Comparison of ENCODE assay signal across 12 mouse cellular contexts in the genomic region with DNA sequence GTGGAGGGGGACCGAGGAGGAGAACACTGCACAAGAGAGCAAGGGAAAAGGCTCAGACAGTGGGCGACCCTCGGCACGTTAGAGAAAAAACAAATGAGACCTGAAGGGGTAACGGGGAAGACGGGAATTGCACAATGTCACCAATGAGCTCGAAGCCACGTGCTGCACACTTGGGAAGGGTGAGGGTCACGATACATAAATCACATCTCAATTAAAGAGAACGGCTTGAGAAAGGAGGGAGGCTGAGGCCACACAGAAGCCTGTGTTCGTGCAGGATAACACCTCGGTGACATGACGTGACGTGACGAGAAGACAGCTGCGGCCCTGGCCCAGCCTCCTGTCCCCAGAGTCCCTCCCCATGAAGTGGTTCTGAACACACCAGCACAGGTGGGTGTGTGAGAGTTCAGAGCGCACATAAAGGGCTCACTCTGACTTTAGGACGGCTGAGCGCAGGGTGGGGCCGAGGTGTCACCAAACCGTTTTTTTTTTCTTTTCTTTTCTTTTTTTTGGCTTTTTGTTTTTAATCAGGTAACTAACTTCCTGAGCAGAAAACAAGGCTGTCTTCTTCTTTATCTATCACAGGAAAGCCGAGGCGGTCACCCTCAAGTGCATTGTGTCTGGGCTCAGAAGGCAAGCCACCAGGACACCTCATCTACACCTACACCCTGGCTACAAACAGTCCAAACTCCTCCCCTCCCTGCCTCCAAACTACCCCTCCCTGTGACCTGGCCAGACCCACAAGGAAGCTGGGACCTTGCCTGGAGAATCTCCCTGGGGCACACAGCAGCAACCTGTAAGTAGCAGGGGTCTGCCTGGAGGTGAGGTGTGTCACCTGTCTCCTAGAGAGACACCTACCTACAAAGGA.
DNase-seq lines count a peak whose midpoint lies in the region.
"Had no signal": no experiment of that assay in that cellular context is flagged by ENCODE, and none has a peak within 500 bp of the region (broad histone marks: within the 10 kb centered on the region; RNA-seq: fewer than 3 reads in every experiment).

No protein-coding gene starts in this region.

- peak; percentile 66 for DNase-seq in embryo, embryonic 10 days (ENCODE audit: low spot score)
- DNase-seq in embryo, embryonic 11 days: no peak
- DNase-seq in CD4-positive helper T cell, adult 2 months (ENCODE audit: low read depth, low spot score): peak; percentile 91
- peak; percentile 89 for DNase-seq in induced T-regulatory cell, adult 2 months (ENCODE audit: low read depth)
- peak; percentile 74 for DNase-seq in mesoderm, embryonic 11.5 days (ENCODE audit: low read depth, low spot score)
- DNase-seq in ovary, postnatal 36 days (ENCODE audit: low spot score): no peak
- DNase-seq in kidney, adult 8-10 months: no peak
- DNase-seq in cerebellum, adult 9-10 months: no peak
- DNase-seq: forebrain, postnatal 0 days; heart, adult 11 months; left cerebral cortex, postnatal 4 days; right cerebral cortex, postnatal 14 days had no signal

Comparison
In these comparisons a context has a peak if more than half of its experiments do, and no peak if none do; other contexts are left out.
1. DNase-seq: peak in embryo, embryonic 10 days (single experiment), CD4-positive helper T cell, adult 2 months (single experiment), induced T-regulatory cell, adult 2 months (single experiment) and mesoderm, embryonic 11.5 days (single experiment); none in embryo, embryonic 11 days (single experiment), ovary, postnatal 36 days (single experiment), kidney, adult 8-10 months (0 of 2) and cerebellum, adult 9-10 months (single experiment).